Mouse (Mus musculus): ENCODE data around the gene Exoc3l. TPM values are rescaled to one million over a fixed set of nuclear protein-coding genes. Genes with fewer than 3 reads are reported as not detected.

The Exoc3l gene
- total and polyA plus RNA-seq, 2 experiments from 2014 or later = 2.4 to 8.0 TPM

GRCm38 (mm10) chr8:105280567-105280966, 15.3 kb downstream of the Exoc3l start:
- H3K4me1 ChIP-seq (ENCODE audit: insufficient read depth, low read length) = peaks cover 7% of the 10 kb centered on the region; the same call in 1 of the 2 replicates
- WGBS = 68% methylated on average over 3 of the region's 3 CpGs
- H3K4me3 ChIP-seq (ENCODE audit: low read length) = no peak overlapping the region
- DNase-seq (ENCODE audit: low spot score) (no peak), ATAC-seq (no peak)
- peaks cover 5% of the 10 kb centered on the region; the same call in 1 of the 2 replicates for H3K27me3 ChIP-seq (ENCODE audit: insufficient read depth, low read length)
- TF ChIP-seq CTCF (IDR thresholded peaks at IDR 0.05; ENCODE audit: low read depth) = no peak
- no peak overlapping the region for H3K27ac ChIP-seq
- H3K9me3 ChIP-seq (ENCODE audit: low read length) = no peaks in the 10 kb centered on the region
- no peaks in the 10 kb centered on the region for H3K36me3 ChIP-seq (ENCODE audit: insufficient read depth, low read length)
- no peak overlapping the region for H3K9ac ChIP-seq (replicated peaks; ENCODE audit: low read length)
- H3K4me2 ChIP-seq (ENCODE audit: low read depth, low read length) = no peak overlapping the region

- peak; percentile 54 for TF ChIP-seq CTCF (IDR thresholded peaks at IDR 0.05; ENCODE audit: low read depth)
- H3K9ac ChIP-seq (replicated peaks; ENCODE audit: low read length) = 0 out of 2 replicates have a peak overlapping the region, but pooled peaks have one; percentile 22
- H3K36me3 ChIP-seq (ENCODE audit: insufficient read depth, low read length) = no peaks in the 10 kb centered on the region
- H3K27me3 ChIP-seq (ENCODE audit: insufficient read depth, low read length) = peaks cover 5% of the 10 kb centered on the region
- 5% methylated on average over 28 of the region's 28 CpGs for WGBS
- H3K9me3 ChIP-seq (ENCODE audit: low read length) = no peaks in the 10 kb centered on the region
- H3K4me2 ChIP-seq (ENCODE audit: low read depth, low read length) = peak overlapping the region; percentile 43
- H3K4me3 ChIP-seq (ENCODE audit: low read length) = peak overlapping the region; percentile 19; the same call in 1 of the 2 replicates
- peaks cover 5% of the 10 kb centered on the region; the same call in 1 of the 2 replicates for H3K4me1 ChIP-seq (ENCODE audit: insufficient read depth, low read length)
- ATAC-seq (peak; percentile 67), DNase-seq (ENCODE audit: low spot score) (peak; percentile 84)
- no peak overlapping the region for H3K27ac ChIP-seq
Observed at GRCm38 (mm10) chr8:105278911-105279334, 17.0 kb downstream of the Exoc3l start.

GRCm38 (mm10) chr8:105276292-105277120, 19.4 kb downstream of the Exoc3l start:
- WGBS = 2% methylated on average over 30 of the region's 30 CpGs
- H3K27me3 ChIP-seq (ENCODE audit: insufficient read depth, low read length) = peaks cover 18% of the 10 kb centered on the region
- peak; percentile 10; the same call in 1 of the 2 replicates for TF ChIP-seq CTCF (IDR thresholded peaks at IDR 0.05; ENCODE audit: low read depth)
- no peaks in the 10 kb centered on the region for H3K36me3 ChIP-seq (ENCODE audit: insufficient read depth, low read length)
- DNase-seq (ENCODE audit: low spot score) (peak; percentile 63), ATAC-seq (peak; percentile 66)
- peak overlapping the region; percentile 15; the same call in 1 of the 2 replicates for H3K27ac ChIP-seq
- peaks cover 5% of the 10 kb centered on the region; the same call in 1 of the 2 replicates for H3K4me1 ChIP-seq (ENCODE audit: insufficient read depth, low read length)
- peak overlapping the region; percentile 48 for H3K4me3 ChIP-seq (ENCODE audit: low read length)
- H3K4me2 ChIP-seq (ENCODE audit: low read depth, low read length) = peak overlapping the region; percentile 83
- H3K9me3 ChIP-seq (ENCODE audit: low read length) = no peaks in the 10 kb centered on the region
- peak overlapping the region; percentile 40; the same call in 1 of the 2 replicates for H3K9ac ChIP-seq (replicated peaks; ENCODE audit: low read length)

GRCm38 (mm10) chr8:105275840-105276239, 20.1 kb downstream of the Exoc3l start, which contains the start of gene Nol3:
Gene Nol3 (plus strand): TSS chr8:105276140.
- 6% methylated on average over 10 of the region's 10 CpGs for WGBS
- no peak for TF ChIP-seq CTCF (IDR thresholded peaks at IDR 0.05; ENCODE audit: low read depth)
- H3K4me2 ChIP-seq (ENCODE audit: low read depth, low read length) = peak within 1 kb of the TSS; percentile 83
- peak within 1 kb of the TSS; percentile 15; the same call in 1 of the 2 replicates for H3K27ac ChIP-seq
- H3K9me3 ChIP-seq (ENCODE audit: low read length) = no peaks in the 10 kb centered on the region
- no peaks in the 10 kb centered on the region for H3K36me3 ChIP-seq (ENCODE audit: insufficient read depth, low read length)
- peak within 1 kb of the TSS; percentile 48 for H3K4me3 ChIP-seq (ENCODE audit: low read length)
- DNase-seq (ENCODE audit: low spot score) (no peak), ATAC-seq (no peak)
- H3K9ac ChIP-seq (replicated peaks; ENCODE audit: low read length) = peak within 1 kb of the TSS; percentile 40; the same call in 1 of the 2 replicates
- peaks cover 5% of the 10 kb centered on the region; the same call in 1 of the 2 replicates for H3K4me1 ChIP-seq (ENCODE audit: insufficient read depth, low read length)
- peaks cover 24% of the 10 kb centered on the region for H3K27me3 ChIP-seq (ENCODE audit: insufficient read depth, low read length)

GRCm38 (mm10) chr8:105275387-105275786, 20.5 kb downstream of the Exoc3l start:
- H3K4me2 ChIP-seq (ENCODE audit: low read depth, low read length) = peak overlapping the region; percentile 83
- TF ChIP-seq CTCF (IDR thresholded peaks at IDR 0.05; ENCODE audit: low read depth) = no peak
- no peak overlapping the region for H3K9ac ChIP-seq (replicated peaks; ENCODE audit: low read length)
- no peaks in the 10 kb centered on the region for H3K36me3 ChIP-seq (ENCODE audit: insufficient read depth, low read length)
- H3K27ac ChIP-seq = no peak overlapping the region
- no peak for ATAC-seq
- peaks cover 7% of the 10 kb centered on the region; the same call in 1 of the 2 replicates for H3K4me1 ChIP-seq (ENCODE audit: insufficient read depth, low read length)
- no peak for DNase-seq (ENCODE audit: low spot score)
- H3K27me3 ChIP-seq (ENCODE audit: insufficient read depth, low read length) = peaks cover 28% of the 10 kb centered on the region
- no peaks in the 10 kb centered on the region for H3K9me3 ChIP-seq (ENCODE audit: low read length)
- WGBS = 8% methylated on average over 11 of the region's 11 CpGs
- peak overlapping the region; percentile 48; the same call in 1 of the 2 replicates for H3K4me3 ChIP-seq (ENCODE audit: low read length)

GRCm38 (mm10) chr8:105270916-105271186, 25.1 kb downstream of the Exoc3l start:
- H3K4me1 ChIP-seq (ENCODE audit: insufficient read depth, low read length) = peaks cover 17% of the 10 kb centered on the region
- TF ChIP-seq CTCF (IDR thresholded peaks at IDR 0.05; ENCODE audit: low read depth) = peak; percentile 8; the same call in 1 of the 2 replicates
- no peak overlapping the region for H3K27ac ChIP-seq
- no peak for ATAC-seq
- H3K9me3 ChIP-seq (ENCODE audit: low read length) = no peaks in the 10 kb centered on the region
- peaks cover 45% of the 10 kb centered on the region for H3K27me3 ChIP-seq (ENCODE audit: insufficient read depth, low read length)
- DNase-seq (ENCODE audit: low spot score) = no peak
- H3K4me2 ChIP-seq (ENCODE audit: low read depth, low read length) = peak overlapping the region; percentile 85; the same call in 1 of the 2 replicates
- no peaks in the 10 kb centered on the region for H3K36me3 ChIP-seq (ENCODE audit: insufficient read depth, low read length)
- no peak overlapping the region for H3K4me3 ChIP-seq (ENCODE audit: low read length)
- no peak overlapping the region for H3K9ac ChIP-seq (replicated peaks; ENCODE audit: low read length)
- WGBS = 6% methylated on average over 11 of the region's 11 CpGs
